In the genomic region with DNA sequence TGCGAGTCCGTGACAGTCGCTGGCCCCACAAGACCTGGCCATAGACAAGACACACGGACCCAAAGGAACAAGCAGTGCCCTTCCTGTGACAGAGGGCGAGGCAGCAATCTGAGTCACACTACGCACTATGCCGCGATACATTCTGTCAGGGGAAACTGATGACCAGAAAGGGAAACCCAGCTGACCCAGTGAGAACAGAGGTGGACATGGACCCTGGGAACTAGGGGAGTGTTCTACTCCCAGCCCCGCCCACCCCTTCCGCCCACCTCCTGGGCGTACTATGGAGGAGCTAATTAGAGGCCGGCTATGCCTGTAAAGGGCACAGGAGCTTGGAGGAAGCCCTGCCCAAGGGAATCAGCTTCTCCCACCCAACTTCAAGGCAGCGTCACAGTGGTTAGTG, we compare ENCODE assay signal across 11 mouse cellular contexts. TPM values are rescaled to one million over a fixed set of nuclear protein-coding genes. Genes with fewer than 3 reads are reported as not detected.
DNase-seq lines count a peak whose midpoint lies in the region; ATAC-seq and TF ChIP-seq lines count a peak whose summit lies in the region.
"Had no signal": no experiment of that assay in that cellular context is flagged by ENCODE, and none has a peak within 500 bp of the region (broad histone marks: within the 10 kb centered on the region; RNA-seq: fewer than 3 reads in every experiment).

No protein-coding gene starts in this region.

- 0 out of 2 replicates have a peak, but pooled peaks have one; percentile 3 for ATAC-seq in forebrain, embryonic 12.5 days (ENCODE audit: low FRiP score)
- no peak for ATAC-seq in forebrain, embryonic 13.5 days
- no peak; the same call in 1 of the 2 replicates for ATAC-seq in lung, embryonic 14.5 days (ENCODE audit: insufficient read depth)
- ATAC-seq in hindbrain, embryonic 16.5 days = no peak
- ATAC-seq in neural tube, embryonic 15.5 days (ENCODE audit: low FRiP score) = peak; percentile 36

- H3K9ac ChIP-seq in forebrain, embryonic 12.5 days = no peak overlapping the region
- H3K9ac ChIP-seq in forebrain, embryonic 13.5 days = no peak overlapping the region
- H3K9ac ChIP-seq in lung, embryonic 14.5 days = no peak overlapping the region
- H3K9ac ChIP-seq in hindbrain, embryonic 16.5 days (ENCODE audit: low read depth, low read length) = no peak overlapping the region
- no peak overlapping the region for H3K9ac ChIP-seq in neural tube, embryonic 15.5 days (replicated peaks)

- H3K27ac ChIP-seq in forebrain, embryonic 12.5 days = no peak overlapping the region
- no peak overlapping the region for H3K27ac ChIP-seq in forebrain, embryonic 13.5 days
- H3K27ac ChIP-seq in lung, embryonic 14.5 days (ENCODE audit: low read depth) = no peak overlapping the region
- no peak overlapping the region for H3K27ac ChIP-seq in hindbrain, embryonic 16.5 days (ENCODE audit: low read depth, low read length)
- no peak overlapping the region for H3K27ac ChIP-seq in neural tube, embryonic 15.5 days (replicated peaks)
- H3K27ac ChIP-seq: layer of hippocampus, adult 2 months had no signal

- peaks cover 31% of the 10 kb centered on the region for H3K4me1 ChIP-seq in forebrain, embryonic 12.5 days
- peaks cover 16% of the 10 kb centered on the region for H3K4me1 ChIP-seq in forebrain, embryonic 13.5 days
- H3K4me1 ChIP-seq in lung, embryonic 14.5 days (ENCODE audit: insufficient read depth) = peaks cover 8% of the 10 kb centered on the region; the same call in 1 of the 2 replicates
- peaks cover 3% of the 10 kb centered on the region for H3K4me1 ChIP-seq in hindbrain, embryonic 16.5 days (ENCODE audit: control insufficient read depth, insufficient read depth, low read depth, low read length)
- peaks cover 26% of the 10 kb centered on the region for H3K4me1 ChIP-seq in neural tube, embryonic 15.5 days

- TF ChIP-seq CTCF in lung, embryonic 14.5 days (IDR thresholded peaks at IDR 0.05; ENCODE audit: low read depth) = no peak

- H3K9me3 ChIP-seq in forebrain, embryonic 12.5 days = no peaks in the 10 kb centered on the region
- H3K9me3 ChIP-seq in forebrain, embryonic 13.5 days (replicated peaks) = no peaks in the 10 kb centered on the region
- no peaks in the 10 kb centered on the region for H3K9me3 ChIP-seq in lung, embryonic 14.5 days (ENCODE audit: low read depth, low read length)
- H3K9me3 ChIP-seq in hindbrain, embryonic 16.5 days (ENCODE audit: control insufficient read depth, low read length) = no peaks in the 10 kb centered on the region
- H3K9me3 ChIP-seq in neural tube, embryonic 15.5 days (replicated peaks) = no peaks in the 10 kb centered on the region

- peak overlapping the region; percentile 31 for H3K4me2 ChIP-seq in forebrain, embryonic 12.5 days
- H3K4me2 ChIP-seq in forebrain, embryonic 13.5 days = no peak overlapping the region
- peak overlapping the region; percentile 1; the same call in 1 of the 2 replicates for H3K4me2 ChIP-seq in lung, embryonic 14.5 days
- peak overlapping the region; percentile 27; the same call in 1 of the 2 replicates for H3K4me2 ChIP-seq in hindbrain, embryonic 16.5 days (ENCODE audit: low read length)
- peak overlapping the region; percentile 40 for H3K4me2 ChIP-seq in neural tube, embryonic 15.5 days

- no peak for DNase-seq in lung, embryonic 14.5 days
- DNase-seq in lung, adult 18-20 months = no peak
- DNase-seq in left cerebral cortex, adult 18-20 months (ENCODE audit: low spot score in 2 of 2) = no peak
- DNase-seq in ovary, postnatal 14 days (ENCODE audit: low spot score) = no peak
- DNase-seq: B cell, adult 2 months; cerebellum, adult 8-10 months had no signal

- H3K4me3 ChIP-seq in forebrain, embryonic 12.5 days (replicated peaks) = no peak overlapping the region
- H3K4me3 ChIP-seq in forebrain, embryonic 13.5 days = no peak overlapping the region
- H3K4me3 ChIP-seq in lung, embryonic 14.5 days (ENCODE audit: low read depth, low read length) = no peak overlapping the region
- no peak overlapping the region for H3K4me3 ChIP-seq in hindbrain, embryonic 16.5 days (ENCODE audit: low read length)
- no peak overlapping the region for H3K4me3 ChIP-seq in neural tube, embryonic 15.5 days (replicated peaks)
- H3K4me3 ChIP-seq: layer of hippocampus, adult 2 months had no signal

- no peaks in the 10 kb centered on the region for H3K36me3 ChIP-seq in forebrain, embryonic 12.5 days (replicated peaks)
- H3K36me3 ChIP-seq in forebrain, embryonic 13.5 days (ENCODE audit: poor library complexity, severe bottlenecking) = no peaks in the 10 kb centered on the region
- H3K36me3 ChIP-seq in lung, embryonic 14.5 days (ENCODE audit: insufficient read depth) = no peaks in the 10 kb centered on the region
- H3K36me3 ChIP-seq in hindbrain, embryonic 16.5 days (ENCODE audit: control insufficient read depth, insufficient read depth, low read length) = no peaks in the 10 kb centered on the region
- no peaks in the 10 kb centered on the region for H3K36me3 ChIP-seq in neural tube, embryonic 15.5 days

- WGBS in forebrain, embryonic 12.5 days = 8% methylated on average over 13 of the region's 13 CpGs
- 12% methylated on average over 13 of the region's 13 CpGs for WGBS in forebrain, embryonic 13.5 days
- WGBS in lung, embryonic 14.5 days = 24% methylated on average over 13 of the region's 13 CpGs
- 11% methylated on average over 13 of the region's 13 CpGs for WGBS in hindbrain, embryonic 16.5 days
- WGBS in neural tube, embryonic 15.5 days = 12% methylated on average over 13 of the region's 13 CpGs

- peaks cover 15% of the 10 kb centered on the region for H3K27me3 ChIP-seq in forebrain, embryonic 12.5 days
- no peaks in the 10 kb centered on the region for H3K27me3 ChIP-seq in forebrain, embryonic 13.5 days
- H3K27me3 ChIP-seq in lung, embryonic 14.5 days (ENCODE audit: insufficient read depth, low read length) = no peaks in the 10 kb centered on the region
- no peaks in the 10 kb centered on the region for H3K27me3 ChIP-seq in hindbrain, embryonic 16.5 days (replicated peaks; ENCODE audit: control insufficient read depth, insufficient read depth, low read length)
- H3K27me3 ChIP-seq in neural tube, embryonic 15.5 days (replicated peaks) = no peaks in the 10 kb centered on the region

RNA-seq across cellular contexts. Expression of gene Pcbd1, which starts 19.9 kb away (rescaled TPM):
- polyA plus RNA-seq in forebrain, embryonic 12.5 days (2016; fragmentation: Nextera tagmentation; extraction: Ambion mirVana) = 16.7 and 18.2 TPM in 2 replicates
- 17.1 and 18.3 TPM in 2 replicates for polyA plus RNA-seq in forebrain, embryonic 13.5 days (2015; fragmentation: Nextera tagmentation; extraction: Ambion mirVana)
- 67.5 and 71.2 TPM in 2 replicates for polyA plus RNA-seq in lung, embryonic 14.5 days (2014; fragmentation: Nextera tagmentation; extraction: Ambion mirVana)
- 40.7 and 50.4 TPM in 2 replicates for polyA plus RNA-seq in hindbrain, embryonic 16.5 days (2015; fragmentation: Nextera tagmentation; extraction: Ambion mirVana)
- polyA plus RNA-seq in neural tube, embryonic 15.5 days (2015; fragmentation: Nextera tagmentation; extraction: Ambion mirVana) = 48.6 and 52.2 TPM in 2 replicates
- 10 to 100 TPM; 10.2 to 11.4 TPM for total RNA-seq in left cerebral cortex, adult 18-20 months (2021)

Comparison
In these comparisons a context has a peak if more than half of its experiments do, and no peak if none do; other contexts are left out.
1. ATAC-seq: peak in forebrain, embryonic 12.5 days (single experiment) and neural tube, embryonic 15.5 days (single experiment); none in forebrain, embryonic 13.5 days (single experiment), lung, embryonic 14.5 days (single experiment) and hindbrain, embryonic 16.5 days (single experiment).